Mouse (Mus musculus) hindbrain, embryonic 12.5 days (tissue): Measurements from ENCODE around the gene Ino80e. TPM values are rescaled to one million over a fixed set of nuclear protein-coding genes. Genes with fewer than 3 reads are reported as not detected.

Source experiments
- ATAC-seq: fragments of 200-750 bp; cut with Nextera tagmentation; 2 replicates; pipeline ENCODE4 v1.8.0; 2017; ENCODE audit warnings: moderate TSS enrichment; ENCODE audit not compliant: low FRiP score
- H3K27ac ChIP-seq: fragments of 300-500 bp; sonication (generic); 2 replicates; pipeline ENCODE4 v1.5.1; 2016; ENCODE audit warnings: mild to moderate bottlenecking
- H3K27me3 ChIP-seq: fragments of 300-500 bp; sonication (generic); 2 replicates; pipeline ENCODE4 v1.6.1; 2016; ENCODE audit warnings: mild to moderate bottlenecking
- H3K36me3 ChIP-seq: fragments of 300-500 bp; sonication (generic); 2 replicates; pipeline ENCODE4 v1.6.1; 2016; ENCODE audit warnings: mild to moderate bottlenecking
- H3K4me1 ChIP-seq: fragments of 300-500 bp; sonication (generic); 2 replicates; pipeline ENCODE4 v1.6.1; 2016
- H3K4me2 ChIP-seq: fragments of 300-500 bp; sonication (generic); replicated peaks from 2 replicates; pipeline ENCODE4 v1.6.1; 2016; ENCODE audit warnings: mild to moderate bottlenecking
- H3K4me3 ChIP-seq: fragments of 300-500 bp; sonication (generic); 2 replicates; pipeline ENCODE4 v1.5.1; 2016; ENCODE audit warnings: mild to moderate bottlenecking
- H3K9ac ChIP-seq: fragments of 300-500 bp; sonication (generic); 2 replicates; pipeline ENCODE4 v1.6.1; 2016; ENCODE audit warnings: mild to moderate bottlenecking, moderate library complexity
- H3K9me3 ChIP-seq: fragments of 300-500 bp; sonication (generic); replicated peaks from 2 replicates; pipeline ENCODE4 v1.6.1; 2016; ENCODE audit warnings: mild to moderate bottlenecking
- WGBS: fragments of 180-500 bp; shearing (Covaris S2); methylation state at CpG from one replicate; pipeline ENCODE4 v1.1.7; 2016; 5-methylcytosine and 5-hydroxymethylcytosine counted together
- polyA plus RNA-seq: library from polyadenylated mRNA; unstranded; fragments of >200 nt; fragmentation: Nextera tagmentation; extraction: Ambion mirVana; gene quantifications from 2 replicates; pipeline ENCODE4 v1.2.1, GENCODE M21; 2016

Ino80e gene
- polyA plus RNA-seq, 1 experiment from 2014 or later = 92.6 TPM

DNA sequence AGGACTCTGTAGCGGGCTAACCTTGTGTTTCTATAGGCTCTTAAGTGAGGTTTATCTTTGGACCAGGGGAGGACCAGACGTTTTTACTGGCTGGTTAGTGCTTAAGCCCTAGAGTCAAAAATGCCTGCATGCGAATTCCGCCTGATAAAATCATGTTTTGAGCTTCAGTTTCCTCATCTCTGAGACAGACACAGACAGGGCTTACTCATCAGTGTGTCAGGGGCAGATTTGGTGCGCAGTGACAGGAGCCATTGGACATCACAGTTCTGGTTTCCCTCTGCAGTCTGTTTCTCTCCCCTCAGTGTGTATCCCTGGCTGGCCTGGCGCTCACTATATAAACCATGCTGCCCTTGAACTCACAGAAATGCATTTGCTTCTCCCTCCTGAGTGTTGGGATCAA lies 59.0 kb downstream of the Ino80e start:
- H3K4me1 ChIP-seq = peaks cover 22% of the 10 kb centered on the region
- no peak overlapping the region for H3K4me3 ChIP-seq
- H3K36me3 ChIP-seq = peaks cover 10% of the 10 kb centered on the region; the same call in 1 of the 2 replicates
- ATAC-seq = no peak
- 91% methylated on average over 6 of the region's 6 CpGs for WGBS
- H3K9ac ChIP-seq = no peak overlapping the region
- H3K27me3 ChIP-seq = no peaks in the 10 kb centered on the region
- H3K9me3 ChIP-seq = no peaks in the 10 kb centered on the region
- no peak overlapping the region for H3K4me2 ChIP-seq
- no peak overlapping the region for H3K27ac ChIP-seq

- Histone ChIP-seq H3K9me3 (no peaks in the 10 kb centered on the region), H3K4me3 (no peak overlapping the region), H3K4me1 (peaks cover 23% of the 10 kb centered on the region), H3K27me3 (no peaks in the 10 kb centered on the region), H3K27ac (no peak overlapping the region), H3K36me3 (peaks cover 12% of the 10 kb centered on the region), H3K4me2 (no peak overlapping the region), H3K9ac (no peak overlapping the region)
- ATAC-seq = no peak
- 87% methylated on average over 11 of the region's 11 CpGs for WGBS
Measured at GRCm38 (mm10) chr7:126802134-126802889, 59.9 kb downstream of the Ino80e start.

GRCm38 (mm10) chr7:126801057-126801422 lies 61.1 kb downstream of the Ino80e start:
- WGBS = 95% methylated on average over 16 of the region's 16 CpGs
- no peak overlapping the region for H3K27ac ChIP-seq

More at GRCm38 (mm10) chr7:126801057-126801422, 61.1 kb downstream of the Ino80e start:
- ATAC-seq = no peak
- Histone ChIP-seq H3K9ac (no peak overlapping the region), H3K27me3 (no peaks in the 10 kb centered on the region), H3K4me3 (no peak overlapping the region), H3K36me3 (peaks cover 23% of the 10 kb centered on the region), H3K4me1 (peaks cover 35% of the 10 kb centered on the region), H3K4me2 (no peak overlapping the region), H3K9me3 (no peaks in the 10 kb centered on the region)

Other genes with a start within 250 kb of the Ino80e start
- gene Nupr1, start 231.5 kb downstream of the Ino80e start, polyA plus RNA-seq = 2.8 and 3.8 TPM in 2 replicates
- gene Sgf29, start 213.1 kb downstream of the Ino80e start, polyA plus RNA-seq = 27.3 and 40.6 TPM in 2 replicates
- 0.65 and 1.4 TPM in 2 replicates for gene Sult1a1, start 185.9 kb downstream of the Ino80e start, polyA plus RNA-seq
- 121 and 147 TPM in 2 replicates for gene Bola2, start 167.0 kb downstream of the Ino80e start, polyA plus RNA-seq
- 15.3 and 17.1 TPM in 2 replicates for gene Slx1b, start 166.6 kb downstream of the Ino80e start, polyA plus RNA-seq
- 53.6 and 56.9 TPM in 2 replicates for gene Coro1a, start 154.6 kb downstream of the Ino80e start, polyA plus RNA-seq
- gene Mapk3, start 102.8 kb downstream of the Ino80e start, polyA plus RNA-seq = 63.6 and 67.8 TPM in 2 replicates
- gene Gdpd3, start 96.0 kb downstream of the Ino80e start, polyA plus RNA-seq = 1.4 TPM in 2 replicates
- gene Ypel3, start 85.4 kb downstream of the Ino80e start, polyA plus RNA-seq = 140 and 144 TPM in 2 replicates
- gene Tbx6, start 80.9 kb downstream of the Ino80e start, polyA plus RNA-seq = 0.48 and 1.1 TPM in 2 replicates
- gene Ppp4c, start 69.9 kb downstream of the Ino80e start, polyA plus RNA-seq = 286 and 294 TPM in 2 replicates
- gene Fam57b, start 64.7 kb downstream of the Ino80e start, polyA plus RNA-seq = 23.7 and 24.9 TPM in 2 replicates
- not detected in 2 replicates for gene 4930451I11Rik, start 30.7 kb downstream of the Ino80e start, polyA plus RNA-seq
- 4.3 and 4.4 TPM in 2 replicates for gene Doc2a, start 15.0 kb downstream of the Ino80e start, polyA plus RNA-seq
- gene Hirip3, start 405 bp downstream of the Ino80e start, polyA plus RNA-seq = 30.5 and 35.4 TPM in 2 replicates
- 63.5 and 66.6 TPM in 2 replicates for gene Taok2, start 22.3 kb upstream of the Ino80e start, polyA plus RNA-seq
- gene Tmem219, start 60.5 kb upstream of the Ino80e start, polyA plus RNA-seq = 21.8 and 23.0 TPM in 2 replicates
- gene Kctd13, start 66.5 kb upstream of the Ino80e start, polyA plus RNA-seq = 58.1 and 59.3 TPM in 2 replicates
- 3.4 and 4.1 TPM in 2 replicates for gene Asphd1, start 87.2 kb upstream of the Ino80e start, polyA plus RNA-seq
- gene Sez6l2, start 88.2 kb upstream of the Ino80e start, polyA plus RNA-seq = 13.3 and 18.2 TPM in 2 replicates
- 87.8 and 93.5 TPM in 2 replicates for gene Cdipt, start 113.5 kb upstream of the Ino80e start, polyA plus RNA-seq
- gene Cdiptos, start 113.7 kb upstream of the Ino80e start, polyA plus RNA-seq = 0.92 and 1.4 TPM in 2 replicates
- gene Mvp, start 152.2 kb upstream of the Ino80e start, polyA plus RNA-seq = 6.8 and 7.2 TPM in 2 replicates
- gene Pagr1b, start 154.1 kb upstream of the Ino80e start, polyA plus RNA-seq = 0.72 and 1.3 TPM in 2 replicates
- gene Pagr1a, start 155.0 kb upstream of the Ino80e start, polyA plus RNA-seq = 46.6 and 51.6 TPM in 2 replicates
- gene Gm42742, start 158.7 kb upstream of the Ino80e start, polyA plus RNA-seq = 63.8 and 69.6 TPM in 2 replicates
- 7.1 and 9.6 TPM in 2 replicates for gene Prrt2, start 158.8 kb upstream of the Ino80e start, polyA plus RNA-seq
- gene Maz, start 164.7 kb upstream of the Ino80e start, polyA plus RNA-seq = 117 and 119 TPM in 2 replicates
- 85.3 and 86.9 TPM in 2 replicates for gene Kif22, start 180.1 kb upstream of the Ino80e start, polyA plus RNA-seq
- not detected in 2 replicates for gene Zg16, start 225.0 kb upstream of the Ino80e start, polyA plus RNA-seq
- 1.0 and 1.2 TPM in 2 replicates for gene AI467606, start 229.0 kb upstream of the Ino80e start, polyA plus RNA-seq